Mouse (Mus musculus) MEL (cell line): ENCODE measurements around the gene Plp2. TPM values are rescaled to one million over a fixed set of nuclear protein-coding genes. Genes with fewer than 3 reads are reported as not detected.

ENCODE experiments used
- DNase-seq: peaks from one replicate; pipeline ENCODE4 v3.0.0; 2011; ENCODE audit warnings: low read depth, low spot score
- H3K27ac ChIP-seq: 2 replicates; pipeline ENCODE4 v1.5.1; 2012; ENCODE audit warnings: low read depth, mild to moderate bottlenecking, control low read depth, low read length, moderate library complexity; ENCODE audit not compliant: control insufficient read depth
- H3K27me3 ChIP-seq, 2 experiments: fragments of 150-350 bp in 1 of 2; sonication (generic) in 1 of 2; 2 replicates each; pipeline ENCODE4 v1.6.1; 2012; ENCODE audit warnings: low read length in 2 of 2, mild to moderate bottlenecking in 2 of 2, improper control_type of control experiment in 1 of 2, moderate library complexity in 1 of 2; ENCODE audit not compliant: insufficient read depth in 2 of 2, control insufficient read depth in 1 of 2
- H3K36me3 ChIP-seq, 2 experiments: 2 replicates each; pipeline ENCODE4 v1.6.1; 2012 to 2014; ENCODE audit warnings: low read length in 2 of 2, improper control_type of control experiment in 1 of 2, inconsistent platforms in 1 of 2, mild to moderate bottlenecking in 1 of 2; ENCODE audit not compliant: insufficient read depth in 2 of 2, control insufficient read depth in 1 of 2
- H3K4me1 ChIP-seq, 2 experiments: fragments of 150-350 bp in 1 of 2; sonication (generic) in 1 of 2; 2 replicates each; pipeline ENCODE4 v1.6.1; 2012; ENCODE audit warnings: low read length in 2 of 2, improper control_type of control experiment in 1 of 2, mild to moderate bottlenecking in 1 of 2; ENCODE audit not compliant: insufficient read depth in 2 of 2, control insufficient read depth in 1 of 2
- H3K4me3 ChIP-seq, 2 experiments: fragments of 150-350 bp in 1 of 2; sonication (generic) in 1 of 2; 2 replicates each; pipeline ENCODE4 v1.5.1; 2012; ENCODE audit warnings: low read depth in 2 of 2, low read length in 2 of 2, mild to moderate bottlenecking in 2 of 2, moderate library complexity in 2 of 2, control low read depth in 1 of 2, improper control_type of control experiment in 1 of 2; ENCODE audit not compliant: control insufficient read depth in 1 of 2, insufficient read depth in 1 of 2
- H3K79me2 ChIP-seq: 2 replicates; pipeline ENCODE4 v1.6.1; 2012; ENCODE audit warnings: mild to moderate bottlenecking, low read length, moderate library complexity; ENCODE audit not compliant: control insufficient read depth, poor library complexity, insufficient read depth
- H3K9ac ChIP-seq: 2 replicates; pipeline ENCODE4 v1.6.1; 2012; ENCODE audit warnings: low read depth, mild to moderate bottlenecking, control low read depth, low read length, moderate library complexity; ENCODE audit not compliant: control insufficient read depth, poor library complexity, severe bottlenecking
- H3K9me3 ChIP-seq: fragments of 150-350 bp; sonication (generic); replicated peaks from 2 replicates; pipeline ENCODE4 v1.6.1; 2012; ENCODE audit warnings: mild to moderate bottlenecking, low read length, improper control_type of control experiment, moderate library complexity; ENCODE audit not compliant: insufficient read depth
- BHLHE40 ChIP-seq: IDR thresholded peaks from 2 replicates; pipeline ENCODE4 v1.6.1; 2012; ENCODE audit warnings: low read depth, mild to moderate bottlenecking, inconsistent platforms, low read length, improper control_type of control experiment, borderline replicate concordance
- CHD2 ChIP-seq: IDR thresholded peaks from 2 replicates; pipeline ENCODE4 v1.6.1; 2011; ENCODE audit warnings: low read length, improper control_type of control experiment
- CTCF ChIP-seq, 3 experiments: IDR thresholded peaks in 2 of 3; conservative IDR thresholded peaks in 1 of 3; 2 replicates each; pipeline ENCODE4 v1.5.1; 2011 to 2012; ENCODE audit warnings: low read length in 3 of 3, low read depth in 2 of 3, mild to moderate bottlenecking in 2 of 3, improper control_type of control experiment in 1 of 3, inconsistent platforms in 1 of 3, mixed read lengths in 1 of 3, moderate library complexity in 1 of 3; ENCODE audit not compliant: control insufficient read depth in 1 of 3, insufficient read depth in 1 of 3, poor library complexity in 1 of 3, severe bottlenecking in 1 of 3
- E2F4 ChIP-seq: IDR thresholded peaks from 2 replicates; pipeline ENCODE4 v1.6.1; 2011; ENCODE audit warnings: low read depth, low read length, improper control_type of control experiment, borderline replicate concordance
- ETS1 ChIP-seq: IDR thresholded peaks from 2 replicates; pipeline ENCODE4 v1.6.1; 2012; ENCODE audit warnings: low read depth, mild to moderate bottlenecking, inconsistent platforms, low read length, improper control_type of control experiment, moderate library complexity
- GATA1 ChIP-seq: IDR thresholded peaks from 2 replicates; pipeline ENCODE4 v1.6.1; 2011; ENCODE audit warnings: low read depth, low read length, improper control_type of control experiment
- HCFC1 ChIP-seq: IDR thresholded peaks from 2 replicates; pipeline ENCODE4 v1.6.1; 2012; ENCODE audit warnings: low read depth, mild to moderate bottlenecking, inconsistent platforms, low read length, improper control_type of control experiment, moderate library complexity
- JUND ChIP-seq: IDR thresholded peaks from 2 replicates; pipeline ENCODE4 v1.6.1; 2011; ENCODE audit warnings: low read depth, mild to moderate bottlenecking, improper control_type of control experiment, low read length
- MAFK ChIP-seq: IDR thresholded peaks from 2 replicates; pipeline ENCODE4 v1.6.1; 2011; ENCODE audit warnings: low read depth, mild to moderate bottlenecking, low read length, improper control_type of control experiment, borderline replicate concordance
- MAX ChIP-seq: IDR thresholded peaks from 2 replicates; pipeline ENCODE4 v1.6.1; 2011; ENCODE audit warnings: low read length, improper control_type of control experiment
- MAZ ChIP-seq: IDR thresholded peaks from 2 replicates; pipeline ENCODE4 v1.6.1; 2012; ENCODE audit warnings: low read depth, mild to moderate bottlenecking, inconsistent platforms, low read length, improper control_type of control experiment
- MEF2A ChIP-seq: IDR thresholded peaks from 2 replicates; pipeline ENCODE4 v1.6.1; 2014; ENCODE audit warnings: low read depth, mild to moderate bottlenecking, inconsistent platforms, low read length, improper control_type of control experiment; ENCODE audit not compliant: poor library complexity, insufficient replicate concordance, severe bottlenecking; ENCODE audit errors: extremely low read depth
- MXI1 ChIP-seq: IDR thresholded peaks from 2 replicates; pipeline ENCODE4 v1.6.1; 2011; ENCODE audit warnings: mild to moderate bottlenecking, low read depth, low read length, improper control_type of control experiment
- MYB ChIP-seq: IDR thresholded peaks from 2 replicates; pipeline ENCODE4 v1.6.1; 2011; ENCODE audit warnings: mild to moderate bottlenecking, low read depth, low read length, improper control_type of control experiment
- MYC ChIP-seq: IDR thresholded peaks from 2 replicates; pipeline ENCODE4 v1.6.1; 2011; ENCODE audit warnings: low read depth, mild to moderate bottlenecking, low read length, improper control_type of control experiment, moderate library complexity
- NELFE ChIP-seq: IDR thresholded peaks from 2 replicates; pipeline ENCODE4 v1.6.1; 2011; ENCODE audit warnings: low read depth, low read length, improper control_type of control experiment
- POLR2A ChIP-seq, 2 experiments: IDR thresholded peaks; 2 replicates each; pipeline ENCODE4 v1.6.1; 2011 to 2012; ENCODE audit warnings: low read length in 2 of 2, mild to moderate bottlenecking in 2 of 2, control low read depth in 1 of 2, improper control_type of control experiment in 1 of 2, low read depth in 1 of 2, moderate library complexity in 1 of 2; ENCODE audit not compliant: control insufficient read depth in 1 of 2, insufficient read depth in 1 of 2, poor library complexity in 1 of 2
- POLR2AphosphoS5 ChIP-seq: IDR thresholded peaks from 2 replicates; pipeline ENCODE4 v1.6.1; 2012; ENCODE audit warnings: low read depth, borderline replicate concordance, mild to moderate bottlenecking, inconsistent platforms, low read length, moderate library complexity, mixed read lengths
- SIN3A ChIP-seq: IDR thresholded peaks from 2 replicates; pipeline ENCODE4 v1.6.1; 2012; ENCODE audit warnings: low read length, improper control_type of control experiment, inconsistent platforms
- SMC3 ChIP-seq: IDR thresholded peaks from 2 replicates; pipeline ENCODE4 v1.6.1; 2011; ENCODE audit warnings: low read depth, low read length, improper control_type of control experiment
- TBP ChIP-seq: IDR thresholded peaks from 2 replicates; pipeline ENCODE4 v1.8.0; 2011; ENCODE audit warnings: low read depth, low read length, improper control_type of control experiment
- TCF12 ChIP-seq: IDR thresholded peaks from 2 replicates; pipeline ENCODE4 v1.6.1; 2014; ENCODE audit warnings: low read depth, mild to moderate bottlenecking, inconsistent platforms, low read length, improper control_type of control experiment, moderate library complexity
- ZC3H11A ChIP-seq: IDR thresholded peaks from 2 replicates; pipeline ENCODE4 v1.6.1; 2012; ENCODE audit warnings: low read depth, mild to moderate bottlenecking, inconsistent platforms, low read length, improper control_type of control experiment
- ZKSCAN1 ChIP-seq: IDR thresholded peaks from 2 replicates; pipeline ENCODE4 v1.6.1; 2012; ENCODE audit warnings: low read depth, mild to moderate bottlenecking, inconsistent platforms, low read length, improper control_type of control experiment, moderate library complexity
- ZMIZ1 ChIP-seq: IDR thresholded peaks from 2 replicates; pipeline ENCODE4 v1.6.1; 2012; ENCODE audit warnings: low read depth, mild to moderate bottlenecking, inconsistent platforms, low read length, improper control_type of control experiment, moderate library complexity
- ZNF384 ChIP-seq: IDR thresholded peaks from 2 replicates; pipeline ENCODE4 v1.6.1; 2012; ENCODE audit warnings: low read depth, mild to moderate bottlenecking, inconsistent platforms, low read length, improper control_type of control experiment
- polyA plus RNA-seq, 2 experiments: library from polyadenylated mRNA; stranded (reverse) in 1 of 2; unstranded in 1 of 2; fragments of >175 nt in 1 of 2; fragments of >200 nt in 1 of 2; gene quantifications; 2 replicates each; pipeline versions ENCODE4 v1.2.1 to v1.2.4; 2012; ENCODE audit warnings: low replicate concordance in 2 of 2, low read depth in 1 of 2; ENCODE audit not compliant: insufficient read length in 2 of 2, insufficient read depth in 1 of 2, missing spikeins in 1 of 2
- total RNA-seq: library from RNA; depleted of rRNA; stranded (reverse); fragments of 300-350 nt; gene quantifications from 2 replicates; pipeline ENCODE4 v1.2.3, GENCODE M21; 2012

Plp2 gene
- total and polyA plus RNA-seq, 3 experiments, result 95.7 to 407 (median 163) TPM

DNA sequence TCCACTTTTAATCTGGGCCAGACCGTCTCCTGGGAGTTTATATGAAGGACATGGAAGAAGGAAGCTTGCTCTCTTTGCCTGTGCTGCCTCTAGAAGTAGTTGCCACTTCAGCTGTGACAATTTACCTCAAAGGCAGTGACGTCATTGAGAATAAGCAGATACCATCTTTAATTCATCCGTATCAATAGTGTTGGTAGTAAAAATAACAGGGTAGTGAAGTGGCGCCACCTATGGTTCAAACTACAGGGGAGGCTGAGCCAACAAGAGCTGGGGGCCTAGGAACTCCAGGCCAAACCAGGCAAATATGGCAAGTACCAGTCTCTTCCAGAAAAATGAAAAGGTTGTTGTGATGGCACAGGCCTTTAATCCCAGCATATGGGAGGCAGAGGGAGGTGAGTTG, 21.7 kb upstream of the Plp2 start (continued):
- TF ChIP-seq ZC3H11A, result peak; percentile 74
- TF ChIP-seq HCFC1, result 0 out of 2 replicates have a peak, but pooled peaks have one; percentile 41
- peak; percentile 40; the same call in 1 of the 2 replicates for TF ChIP-seq ZNF384
- no peak for TF ChIP-seq ZKSCAN1
- TF ChIP-seq POLR2AphosphoS5, result no peak
- TF ChIP-seq JUND, result 0 out of 2 replicates have a peak, but pooled peaks have one; percentile 32
- no peak for TF ChIP-seq MAZ
- no peak for TF ChIP-seq ETS1
- no peak for TF ChIP-seq TBP
- no peak for TF ChIP-seq ZMIZ1
- no peak for TF ChIP-seq MYC
- TF ChIP-seq MAFK, result no peak
- 0 out of 2 replicates have a peak, but pooled peaks have one; percentile 43 for TF ChIP-seq GATA1
- peak; percentile 61 to 83 (median 67) for TF ChIP-seq CTCF (IDR thresholded peaks at IDR 0.05 in 2 of 3, conservative IDR thresholded peaks at IDR 0.05 in 1 of 3; ENCODE audit: control insufficient read depth in 1 of 3, insufficient read depth in 1 of 3, low read depth in 2 of 3, low read length in 3 of 3, poor library complexity in 1 of 3, severe bottlenecking in 1 of 3)
- no peak for TF ChIP-seq POLR2A (IDR thresholded peaks at IDR 0.05; ENCODE audit: control insufficient read depth in 1 of 2, insufficient read depth in 1 of 2, low read depth in 1 of 2, low read length in 2 of 2, poor library complexity in 1 of 2)
- TF ChIP-seq MAX, result no peak
- no peak for TF ChIP-seq NELFE
- TF ChIP-seq SIN3A, result no peak
- no peak for TF ChIP-seq CHD2
- TF ChIP-seq MEF2A, result no peak

DNA sequence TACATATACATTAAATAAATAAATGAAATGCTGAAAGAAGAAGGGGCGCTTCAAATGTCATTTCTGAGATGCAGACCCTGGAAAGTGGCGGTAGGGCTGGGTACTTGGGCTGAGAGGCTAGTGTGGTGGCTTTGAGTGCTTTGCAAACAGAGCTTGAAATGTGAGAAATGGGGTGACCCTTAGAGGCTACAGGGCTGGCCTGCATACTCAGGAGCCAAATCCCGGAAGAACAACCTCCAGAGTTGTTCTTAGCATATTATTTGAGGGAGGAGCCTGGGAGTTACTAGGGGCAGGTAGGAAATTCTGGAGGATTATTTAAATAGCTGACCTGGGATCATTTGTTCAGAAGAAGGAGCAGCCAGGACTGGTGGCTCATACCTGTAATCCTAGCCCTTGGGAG, 19.3 kb upstream of the Plp2 start:
- no peak for TF ChIP-seq ZNF384
- no peak for TF ChIP-seq CHD2
- TF ChIP-seq MAX, result no peak
- no peak for TF ChIP-seq GATA1
- TF ChIP-seq E2F4, result no peak
- no peak for TF ChIP-seq MYB
- TF ChIP-seq SIN3A, result no peak
- no peak for TF ChIP-seq TCF12
- TF ChIP-seq MXI1, result no peak
- TF ChIP-seq SMC3, result no peak
- no peak for TF ChIP-seq POLR2AphosphoS5
- no peak for TF ChIP-seq MAZ
- TF ChIP-seq BHLHE40, result no peak
- H3K4me1 ChIP-seq, result no peaks in the 10 kb centered on the region
- H3K36me3 ChIP-seq, result no peaks in the 10 kb centered on the region
- H3K27me3 ChIP-seq, result peaks cover 24 to 31% of the 10 kb centered on the region in 2 experiments
- H3K9me3 ChIP-seq, result no peaks in the 10 kb centered on the region
- H3K27ac ChIP-seq, result no peak overlapping the region
- H3K9ac ChIP-seq, result no peak overlapping the region
- H3K4me3 ChIP-seq, result no peak overlapping the region
- DNase-seq, result no peak
- no peaks in the 10 kb centered on the region for H3K79me2 ChIP-seq
